Mouse (Mus musculus): ENCODE measurements around the gene Tenm4.
"Not testable (repeated sequence)": the region's sequence is repeated elsewhere in the genome, so short reads cannot be mapped to it uniquely, and the experiment has no call there.

Gene Tenm4

DNA sequence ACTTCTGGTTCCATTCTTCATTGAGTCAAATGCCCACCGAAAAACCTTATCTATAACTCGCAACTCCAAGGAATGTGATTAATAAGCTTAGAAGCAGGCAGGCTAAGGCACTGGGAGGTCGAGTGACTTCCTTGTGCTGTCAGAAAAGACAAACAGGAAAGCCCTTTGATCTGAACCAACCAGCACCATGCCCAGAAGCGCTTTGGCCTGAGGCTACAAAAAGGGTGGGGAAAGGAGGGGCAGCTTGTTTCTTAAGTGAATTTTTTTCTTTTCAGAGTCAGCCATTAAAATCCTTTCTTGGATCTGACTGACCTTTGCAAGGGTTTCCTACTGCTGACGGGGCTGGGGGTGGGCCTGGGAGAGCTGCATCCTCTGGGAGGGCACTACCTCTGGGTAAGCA lies 731.1 kb downstream of the Tenm4 start:
- no peak for DNase-seq (ENCODE audit: low spot score in 2 of 2)

DNA sequence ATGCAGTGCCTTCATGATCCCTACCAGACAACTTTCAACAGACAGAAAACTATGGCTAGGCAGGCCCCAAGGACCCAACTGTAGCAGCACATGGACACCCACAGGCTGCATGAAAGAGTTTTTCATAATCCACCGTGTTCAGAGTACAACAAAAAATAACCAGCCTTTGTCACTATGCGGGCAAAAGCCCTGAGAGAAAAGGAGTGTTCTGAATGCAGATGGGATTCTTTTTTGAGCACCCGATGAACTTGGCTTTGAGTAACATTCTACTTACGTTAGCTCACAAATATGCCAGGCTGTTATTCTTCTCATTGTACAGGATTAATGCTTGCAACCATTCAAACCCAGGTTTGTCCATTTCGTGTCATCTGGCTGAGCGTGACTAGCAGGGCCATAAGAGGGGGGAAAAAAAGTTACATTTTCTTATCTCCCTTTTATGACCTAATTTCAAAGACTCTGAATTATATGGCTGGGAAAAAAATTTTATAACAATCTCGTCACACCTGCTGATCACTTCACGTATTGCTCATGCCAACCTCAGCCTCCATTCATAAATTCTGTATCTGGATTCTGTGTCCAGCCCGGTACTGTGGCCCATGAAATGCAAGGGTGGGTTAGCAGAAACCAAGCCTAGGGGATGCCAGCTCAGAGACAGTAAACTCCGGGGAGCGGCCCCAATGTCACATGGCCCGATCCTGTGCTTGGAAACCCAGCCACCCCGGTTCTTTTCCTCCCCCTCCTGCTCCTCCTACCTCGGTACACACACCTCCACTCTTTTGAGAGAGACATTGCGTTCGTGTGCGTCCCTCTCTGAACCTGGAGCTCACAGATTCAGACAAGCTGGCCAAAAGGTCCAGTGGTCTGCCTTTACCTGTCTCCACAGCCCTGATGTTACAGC lies 732.3 kb downstream of the Tenm4 start:
- DNase-seq (ENCODE audit: low spot score in 2 of 2), result no peak

DNA sequence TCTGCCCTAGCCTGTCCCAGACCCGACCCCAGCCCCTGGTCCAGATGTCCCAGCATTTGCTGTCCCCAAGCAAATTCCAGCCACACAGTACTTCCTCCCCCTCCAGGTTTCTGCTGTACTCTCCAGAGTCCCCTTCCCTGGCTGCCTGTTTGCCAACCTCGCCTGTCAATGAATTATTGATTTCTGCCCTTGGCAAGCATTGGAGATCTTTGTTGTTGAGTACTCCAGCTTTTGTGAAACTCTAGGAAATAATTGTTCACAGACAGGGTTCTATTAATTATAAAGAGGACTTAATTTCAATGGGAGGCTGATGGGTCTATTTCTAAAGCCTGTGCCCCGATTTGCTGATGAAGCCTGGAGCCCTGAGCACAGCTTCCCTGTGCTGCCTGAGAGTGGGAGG lies 733.4 kb downstream of the Tenm4 start:
- no peak for DNase-seq (ENCODE audit: low spot score in 2 of 2)

DNA sequence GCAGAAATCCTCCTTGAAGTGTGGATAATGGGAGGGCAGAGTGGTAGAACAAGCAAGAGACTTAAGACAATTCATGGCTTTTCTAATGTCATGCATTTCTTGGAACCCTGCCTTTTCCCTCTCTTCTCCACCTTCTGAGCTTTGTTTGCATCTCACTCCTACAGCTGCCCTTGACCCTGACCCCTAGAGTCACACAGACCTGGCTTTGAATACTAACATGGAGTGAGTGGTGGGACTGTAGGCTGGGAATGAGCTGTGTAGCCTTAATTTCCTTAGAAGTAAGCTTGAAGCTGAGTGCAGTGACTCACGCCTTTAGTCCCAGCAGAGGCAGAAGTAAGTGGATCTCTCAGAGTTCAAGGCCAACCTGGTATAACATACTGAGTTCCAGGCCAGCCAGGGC lies 733.9 kb downstream of the Tenm4 start:
- no peak for DNase-seq (ENCODE audit: low spot score in 2 of 2)

DNA sequence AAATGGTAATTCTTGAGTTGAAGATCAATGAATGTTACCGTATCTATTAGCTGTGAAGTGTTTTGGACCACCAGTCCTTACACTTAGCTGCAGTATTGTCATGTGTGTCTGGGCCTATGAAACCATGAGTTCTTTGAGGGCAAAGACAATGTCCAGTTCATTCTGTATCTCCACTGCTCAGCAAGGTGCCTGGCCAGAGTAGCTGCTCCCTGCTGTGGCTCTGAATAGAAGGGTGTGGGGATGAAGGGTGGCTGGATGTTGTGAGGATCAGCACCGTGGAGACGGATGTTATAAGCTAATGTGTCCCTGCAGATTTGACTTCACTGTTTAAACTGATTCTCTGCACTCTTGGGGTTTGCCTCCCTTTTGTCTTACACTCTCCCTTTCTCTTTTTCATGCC lies 734.4 kb downstream of the Tenm4 start:
- DNase-seq (ENCODE audit: low spot score in 2 of 2), result no peak

DNA sequence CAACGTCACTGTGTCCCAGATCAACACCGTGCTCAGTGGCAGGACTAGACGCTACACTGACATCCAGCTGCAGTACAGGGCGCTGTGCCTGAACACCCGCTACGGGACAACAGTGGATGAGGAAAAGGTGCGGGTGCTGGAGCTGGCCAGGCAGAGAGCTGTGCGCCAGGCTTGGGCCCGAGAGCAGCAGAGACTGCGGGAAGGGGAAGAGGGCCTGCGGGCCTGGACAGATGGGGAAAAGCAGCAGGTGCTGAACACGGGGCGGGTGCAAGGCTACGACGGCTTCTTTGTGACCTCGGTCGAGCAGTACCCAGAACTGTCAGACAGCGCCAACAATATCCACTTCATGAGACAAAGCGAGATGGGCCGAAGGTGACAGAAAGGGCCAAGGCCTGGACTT lies 735.2 kb downstream of the Tenm4 start:
- DNase-seq (ENCODE audit: low spot score in 2 of 2), result no peak

DNA sequence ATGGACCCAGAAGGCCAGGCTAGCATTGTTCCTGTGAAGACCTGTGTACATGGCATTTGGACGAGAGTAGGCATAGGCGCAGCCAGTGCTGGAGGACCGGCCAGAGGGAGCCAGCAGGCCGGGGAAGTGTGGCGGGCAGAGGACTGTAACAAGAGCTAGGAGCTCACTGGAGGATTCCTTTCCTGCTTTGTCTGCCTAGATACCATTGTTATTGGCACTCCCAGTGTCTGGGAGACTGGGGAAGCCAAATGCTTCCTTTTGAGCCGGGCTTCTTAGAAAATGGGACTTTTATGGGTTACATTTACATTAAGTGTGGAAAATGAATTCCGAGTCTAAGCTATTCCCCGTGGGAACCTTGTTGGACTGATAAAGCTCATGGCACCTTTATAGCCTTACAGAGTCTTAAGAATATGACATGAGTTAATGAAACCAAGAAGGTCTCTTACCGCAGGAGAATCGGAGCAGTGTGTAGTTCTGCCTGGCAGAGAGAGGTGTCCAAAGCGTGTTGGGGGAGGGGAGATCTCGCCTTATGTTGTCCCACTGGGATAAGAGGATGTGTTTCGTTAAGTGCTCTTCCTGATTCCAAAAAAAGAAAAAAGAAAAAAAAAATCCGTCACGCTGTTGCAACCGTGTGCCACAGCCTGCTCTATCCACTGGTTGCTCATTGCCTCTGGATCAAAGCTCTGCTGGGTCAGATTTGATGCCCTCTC lies 737.1 kb downstream of the Tenm4 start:
- DNase-seq (ENCODE audit: low spot score in 2 of 2), result no peak

DNA sequence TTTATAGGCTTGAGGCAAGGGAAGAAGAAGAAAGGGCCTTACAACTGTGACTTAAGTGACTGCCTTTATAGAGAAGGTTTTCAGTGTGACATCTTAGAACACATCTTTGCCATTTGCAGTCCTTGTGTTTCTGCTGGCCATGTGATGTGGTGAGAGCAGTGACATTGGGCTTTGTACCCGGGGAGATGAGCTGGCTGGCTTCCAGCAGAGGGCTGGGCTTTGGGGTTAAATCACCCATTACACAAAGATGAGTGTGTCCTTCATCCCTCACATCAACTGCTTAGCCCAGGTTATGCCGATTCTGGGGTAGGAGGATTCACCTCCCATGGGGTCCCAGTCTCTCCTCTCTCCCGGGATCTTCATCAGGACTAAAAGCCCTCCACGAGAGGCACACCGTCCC lies 738.8 kb downstream of the Tenm4 start:
- peak in 1 of 2 experiments; percentile 59 for DNase-seq (ENCODE audit: low spot score in 2 of 2)

DNA sequence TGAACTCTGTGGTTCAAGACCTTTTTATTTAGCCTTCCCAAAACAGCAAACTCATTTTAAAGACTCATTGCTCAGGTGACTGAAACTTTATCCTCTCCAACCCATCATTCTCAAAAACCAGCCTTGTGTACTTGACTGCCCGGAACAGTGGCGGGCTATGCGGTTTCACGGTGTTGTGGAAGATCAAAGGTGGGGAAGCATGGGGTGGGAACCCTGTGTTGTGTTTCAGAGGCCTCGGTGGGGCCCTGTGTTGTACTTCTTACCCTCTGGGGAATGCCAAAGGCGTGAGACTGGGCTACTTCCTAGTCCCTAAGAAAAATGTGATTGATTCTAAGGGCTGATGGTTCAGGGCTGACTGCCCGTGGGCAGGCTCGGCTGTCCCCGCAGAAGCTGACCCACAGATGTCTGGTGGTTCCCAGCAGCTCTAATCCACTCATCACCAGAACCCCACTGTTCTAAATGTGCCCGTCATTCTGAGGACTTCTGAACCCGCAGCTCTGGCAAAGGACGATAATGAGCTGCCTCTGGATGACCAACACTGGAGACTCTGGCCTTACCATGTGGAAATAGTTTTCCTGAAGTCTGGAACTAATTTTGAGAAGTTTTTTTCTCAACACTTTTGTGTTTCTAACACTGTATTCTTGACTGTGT lies 739.4 kb downstream of the Tenm4 start:
- DNase-seq (ENCODE audit: low spot score in 2 of 2), result peak in 1 of 2 experiments; percentile 56

DNA sequence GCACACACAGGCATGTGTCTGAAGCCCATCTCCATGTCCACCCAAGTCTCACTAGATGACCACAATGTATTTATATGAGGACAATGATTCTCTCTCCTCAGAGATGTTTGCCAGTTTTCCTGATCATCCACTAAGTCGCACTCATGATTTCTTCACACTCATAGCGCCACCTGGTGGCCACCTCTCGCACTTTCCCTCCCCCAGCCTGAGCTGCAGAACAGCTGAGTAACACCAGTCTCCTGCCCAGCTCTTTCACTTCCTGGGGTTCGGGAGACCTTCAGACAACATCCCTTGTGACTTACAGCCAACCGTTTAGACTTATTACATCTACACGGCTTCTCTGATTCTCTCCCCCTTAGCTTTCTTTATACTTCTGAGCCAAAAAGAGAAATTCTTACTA lies 743.0 kb downstream of the Tenm4 start:
- peak; percentile 70 to 88 for DNase-seq (ENCODE audit: low spot score in 2 of 2)

DNA sequence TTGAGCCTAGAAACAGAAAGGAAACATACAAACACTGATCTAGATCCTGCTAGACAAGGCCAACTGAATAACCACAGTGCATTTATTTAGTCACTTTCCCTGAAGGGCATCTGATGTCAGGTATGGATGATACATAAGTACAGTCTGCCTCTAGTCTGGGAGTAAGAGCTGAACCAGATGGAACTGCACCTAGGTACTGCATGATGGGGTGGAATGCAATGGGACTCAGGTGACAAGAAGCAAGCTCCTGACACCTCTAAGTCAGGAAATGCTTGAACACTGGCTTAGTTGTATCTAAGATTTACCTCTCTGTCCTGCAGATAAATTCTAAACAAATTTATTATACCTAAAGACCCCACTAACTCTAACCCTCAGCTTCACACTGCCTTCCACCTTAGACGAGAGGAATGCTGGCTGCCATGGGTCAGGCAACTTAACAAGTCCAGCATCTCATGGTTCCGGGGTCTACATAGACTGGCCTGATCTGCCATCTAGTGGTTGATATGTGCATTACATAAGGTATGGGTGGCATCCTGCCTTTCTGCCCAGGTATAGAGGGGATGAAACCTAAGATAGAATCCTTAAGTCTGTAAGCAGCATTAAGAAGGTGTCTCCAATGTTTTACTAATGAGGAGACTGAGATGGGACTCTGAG lies 744.5 kb downstream of the Tenm4 start:
- peak in 1 of 2 experiments; percentile 10 for DNase-seq (ENCODE audit: low spot score in 2 of 2)

DNA sequence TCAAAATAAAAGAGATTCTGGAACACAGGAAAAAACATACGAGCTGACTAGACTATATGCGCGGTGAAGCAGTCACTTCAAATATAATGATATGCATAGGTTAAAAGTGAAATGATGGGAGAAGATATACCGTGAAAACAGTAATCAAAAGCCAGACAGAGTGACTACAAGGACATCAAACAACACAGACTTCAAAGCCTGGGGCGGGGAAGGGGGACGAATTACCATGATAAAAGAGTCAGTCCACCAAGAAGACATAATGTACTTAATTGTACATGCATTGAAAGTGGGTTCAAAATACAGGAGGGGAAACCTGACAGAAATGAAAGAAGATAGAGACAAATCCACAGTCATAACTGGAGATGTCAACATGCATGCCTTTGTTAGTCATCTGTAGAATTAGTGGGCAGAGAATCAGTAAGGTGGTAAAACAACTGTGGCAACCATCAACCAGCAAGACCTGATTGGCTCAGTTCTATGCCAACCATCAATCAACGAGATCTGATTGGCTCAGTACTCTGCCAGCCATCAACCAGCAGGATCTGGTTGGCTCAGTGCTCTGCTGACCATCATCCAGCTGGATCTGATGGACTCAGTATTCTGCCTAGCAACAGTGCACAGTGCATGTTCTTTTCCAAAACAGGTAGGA lies 749.5 kb downstream of the Tenm4 start:
- DNase-seq (ENCODE audit: low spot score in 2 of 2), result no peak

DNA sequence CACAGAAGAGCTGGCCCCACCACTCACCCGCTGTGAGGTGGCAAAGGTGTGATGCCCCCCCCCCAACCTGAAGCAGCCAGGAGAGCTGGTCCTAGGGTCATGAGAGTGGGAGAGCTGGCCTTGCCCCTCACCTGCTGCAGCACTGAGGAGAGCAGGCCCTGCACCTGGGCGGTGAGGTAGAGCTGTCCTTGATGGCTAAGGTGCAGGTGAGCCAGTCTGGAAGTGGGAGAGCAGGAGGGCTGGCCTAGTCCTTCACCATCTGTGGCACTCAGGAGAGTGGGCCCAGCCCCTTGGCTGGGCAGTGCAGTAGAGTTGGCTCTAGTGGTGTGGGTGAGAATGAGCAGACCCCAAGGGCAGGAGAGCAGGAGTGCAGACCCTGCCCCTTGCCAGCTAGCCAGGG lies 751.9 kb downstream of the Tenm4 start:
- DNase-seq (ENCODE audit: low spot score in 2 of 2), result no peak

DNA sequence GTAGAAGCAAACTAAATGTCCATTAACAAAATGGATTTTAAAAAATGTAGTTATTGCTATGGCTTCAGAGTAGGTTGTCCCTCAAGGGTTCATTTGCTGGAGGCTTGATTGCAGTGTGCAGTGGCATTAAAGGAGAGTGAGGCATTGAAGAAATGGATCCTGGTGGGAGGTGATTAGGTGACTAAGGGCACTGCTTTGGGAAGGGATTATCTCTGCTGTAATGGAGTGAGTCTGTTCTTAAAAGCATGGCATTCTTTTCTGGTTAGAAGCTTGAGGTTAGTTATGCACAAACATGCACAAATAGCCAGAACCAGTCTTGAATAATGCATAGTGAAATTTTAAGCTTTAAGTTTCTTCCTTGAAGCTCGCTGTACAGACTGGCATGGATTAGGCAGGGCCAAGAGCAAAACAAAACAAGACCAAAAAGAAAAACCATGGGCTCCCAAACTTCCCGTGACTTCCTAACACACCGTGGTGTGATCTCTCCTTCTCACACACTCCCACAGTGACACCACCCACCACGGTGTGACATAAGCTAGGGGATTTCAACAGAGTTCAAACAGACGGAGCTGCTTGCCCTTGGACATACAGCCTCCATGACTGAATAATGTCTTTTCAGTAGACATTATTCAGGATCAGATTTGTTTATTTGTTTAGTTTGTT lies 772.8 kb downstream of the Tenm4 start:
- DNase-seq (ENCODE audit: low spot score in 2 of 2), result no peak

DNA sequence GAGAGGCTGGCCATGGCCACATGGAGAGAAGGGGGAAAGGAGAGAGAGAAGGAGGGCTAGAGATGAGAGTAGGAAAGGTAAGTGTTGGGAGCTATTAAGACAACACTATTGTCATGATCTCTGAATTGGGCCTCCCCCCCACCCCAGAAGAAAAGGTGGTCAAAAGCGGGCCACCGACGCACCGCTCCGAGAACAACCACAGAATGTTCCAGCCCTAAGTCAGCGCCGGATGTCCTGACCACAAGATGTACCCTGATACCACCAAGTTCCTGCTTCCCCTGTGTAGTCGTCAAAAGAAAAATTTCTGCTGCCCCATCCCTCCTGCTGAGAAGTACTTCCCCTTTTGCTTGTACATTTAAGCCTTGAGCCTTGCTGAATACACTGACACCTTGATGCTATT lies 775.5 kb downstream of the Tenm4 start:
- DNase-seq (ENCODE audit: low spot score in 2 of 2), result not testable (repeated sequence)

DNA sequence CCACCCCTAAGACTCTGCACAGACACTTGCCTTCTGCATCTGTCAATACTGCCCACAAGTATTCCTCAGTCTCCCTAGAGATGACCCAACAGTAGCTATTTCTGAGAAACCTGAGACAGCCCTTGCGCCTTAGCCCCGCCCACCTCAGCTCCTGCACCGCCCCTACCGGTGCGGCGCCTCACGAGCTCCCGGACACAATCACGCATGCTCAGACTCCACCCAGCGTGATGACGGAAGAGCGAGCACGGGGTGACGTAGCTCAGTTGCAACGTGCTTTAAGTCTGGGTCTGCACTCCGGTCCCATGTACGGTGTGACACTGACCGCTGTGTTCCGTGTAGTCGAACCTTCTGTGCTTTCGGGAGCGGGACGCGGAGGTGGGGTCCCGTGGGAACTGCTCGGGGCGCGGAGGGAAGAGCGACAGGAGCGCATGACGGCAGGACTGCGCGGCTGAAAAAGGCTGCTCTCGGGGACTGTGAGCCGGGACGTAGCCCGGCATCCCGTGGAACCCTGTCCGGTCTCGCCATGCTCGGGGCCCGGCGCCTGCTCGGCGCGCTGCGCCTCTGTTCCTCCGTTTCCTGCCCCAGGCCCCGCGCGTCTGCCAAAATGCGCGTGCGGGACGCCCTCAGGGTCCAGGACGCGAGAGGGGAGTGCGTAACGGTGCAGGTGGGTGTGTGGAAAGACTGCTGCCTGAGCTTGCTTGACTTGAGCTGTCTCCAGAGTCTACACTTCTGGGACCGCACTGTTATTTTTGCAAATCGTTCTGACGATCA lies 780.4 kb downstream of the Tenm4 start, which contains the start of gene Nars2:
Gene Nars2 (plus strand): TSS at position 225 of the 771 bp plus-strand sequence.
- DNase-seq (ENCODE audit: low spot score in 2 of 2), result peak; percentile 85 to 89

DNA sequence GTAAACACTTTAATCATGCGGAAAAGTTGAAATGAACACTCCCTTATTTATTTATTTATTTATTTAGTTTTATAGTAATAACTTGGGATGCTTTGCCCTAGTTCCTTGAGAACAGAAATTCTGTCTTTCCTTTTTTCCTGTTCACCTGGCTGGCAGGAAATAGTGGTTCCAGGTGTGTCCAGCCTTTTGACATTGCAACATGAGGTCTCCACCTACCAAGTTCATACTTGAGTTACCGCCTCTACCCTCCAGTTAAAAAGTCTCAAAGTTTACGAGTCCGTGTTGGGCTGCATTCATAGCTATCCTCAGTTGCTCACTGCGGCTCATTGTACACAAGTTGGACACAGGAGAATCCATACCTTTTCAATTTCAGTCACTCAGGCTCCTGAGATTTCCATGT lies 781.0 kb downstream of the Tenm4 start:
- no peak for DNase-seq (ENCODE audit: low spot score in 2 of 2)

DNA sequence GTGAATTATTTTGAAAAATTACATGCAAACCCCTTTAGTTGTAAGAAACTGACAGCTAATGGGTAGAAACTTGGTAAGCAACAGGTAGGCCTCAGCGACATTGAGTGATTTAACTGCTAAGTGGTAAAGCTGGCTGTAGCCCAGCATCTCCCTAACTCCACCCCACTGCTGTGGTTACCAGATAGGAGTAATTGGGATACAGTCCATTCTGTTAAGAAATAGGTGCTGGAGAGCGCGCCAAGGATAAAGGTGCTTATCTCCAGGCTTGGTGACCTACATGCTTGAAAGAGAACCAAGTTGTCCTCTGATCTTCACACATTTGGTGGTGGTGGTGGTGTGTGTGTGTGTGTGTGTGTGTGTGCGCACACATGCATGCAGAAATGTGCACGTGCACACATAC lies 788.1 kb downstream of the Tenm4 start:
- no peak for DNase-seq (ENCODE audit: low spot score in 2 of 2)

All from urinary bladder, postnatal 4 days (tissue).